Mouse (Mus musculus) erythroblast, adult 5-6 weeks (primary cell): Measurements from ENCODE around the gene Ypel3. TPM values are rescaled to one million over a fixed set of nuclear protein-coding genes. Genes with fewer than 3 reads are reported as not detected.
"Not testable (repeated sequence)": the region's sequence is repeated elsewhere in the genome, so short reads cannot be mapped to it uniquely, and the experiment has no call there.

Experiments used
- ATAC-seq: replicated peaks from 2 replicates; pipeline ENCODE4 v1.8.0; 2016; ENCODE audit warnings: moderate number of reproducible peaks, mild to moderate bottlenecking, moderate TSS enrichment, inconsistent platforms; ENCODE audit not compliant: poor library complexity, low FRiP score, severe bottlenecking
- total RNA-seq, 2 experiments: library from RNA; stranded (forward) in 1 of 2; stranded (reverse) in 1 of 2; fragments of 150-400 nt in 1 of 2; fragments of 200-764, 138-1000 nt in 1 of 2; gene quantifications; 2 replicates each; pipeline versions ENCODE4 v1.2.3 to v1.2.4; 2015 to 2017; ENCODE audit warnings: low replicate concordance in 2 of 2

Gene Ypel3
- total RNA-seq, 2 experiments from 2014 or later = 550 to 752 TPM

- no peak for ATAC-seq
Observed at GRCm38 (mm10) chr7:126762471-126763008, 14.2 kb upstream of the Ypel3 start.

GRCm38 (mm10) chr7:126765540-126765939 is 11.2 kb upstream of the Ypel3 start:
- ATAC-seq = 0 out of 2 replicates have a peak, but pooled peaks have one; percentile 17

GRCm38 (mm10) chr7:126766201-126766600 is 10.6 kb upstream of the Ypel3 start, which contains the start of gene Gdpd3:
TSS of gene Gdpd3 (plus strand) at chr7:126766334.
- peak; percentile 83 for ATAC-seq

- no peak for ATAC-seq
Observed at GRCm38 (mm10) chr7:126767001-126767400, 9.8 kb upstream of the Ypel3 start.

- ATAC-seq = no peak
Observed at GRCm38 (mm10) chr7:126770784-126771183, 6.0 kb upstream of the Ypel3 start.

- no peak for ATAC-seq
Observed at GRCm38 (mm10) chr7:126773351-126773750, 3.4 kb upstream of the Ypel3 start.

GRCm38 (mm10) chr7:126774463-126774862 is 2.3 kb upstream of the Ypel3 start:
- no peak for ATAC-seq

GRCm38 (mm10) chr7:126775185-126775977 is 1.4 kb upstream of the Ypel3 start:
- ATAC-seq = no peak

- no peak for ATAC-seq
Observed at GRCm38 (mm10) chr7:126775978-126776234, 849 bp upstream of the Ypel3 start.

- peak; percentile 23 for ATAC-seq
Observed at GRCm38 (mm10) chr7:126777476-126777875, 721 bp downstream of the Ypel3 start.

- no peak for ATAC-seq
Observed at GRCm38 (mm10) chr7:126778147-126778546, 1.4 kb downstream of the Ypel3 start.

GRCm38 (mm10) chr7:126779101-126779500 is 2.3 kb downstream of the Ypel3 start:
- ATAC-seq = not testable (repeated sequence)

GRCm38 (mm10) chr7:126779983-126780970 is 3.5 kb downstream of the Ypel3 start:
- ATAC-seq = peak; percentile 52

GRCm38 (mm10) chr7:126780971-126781635 is 4.3 kb downstream of the Ypel3 start, which contains the start of gene Tbx6:
TSS of gene Tbx6 (plus strand) at chr7:126781483.
- ATAC-seq = no peak

GRCm38 (mm10) chr7:126781661-126782370 is 5.1 kb downstream of the Ypel3 start:
- ATAC-seq = no peak

- no peak for ATAC-seq
Observed at GRCm38 (mm10) chr7:126782693-126783092, 5.9 kb downstream of the Ypel3 start.

- no peak for ATAC-seq
Observed at GRCm38 (mm10) chr7:126784469-126784868, 7.7 kb downstream of the Ypel3 start.

GRCm38 (mm10) chr7:126785056-126785455 is 8.3 kb downstream of the Ypel3 start:
- ATAC-seq = no peak

- ATAC-seq = no peak
Observed at GRCm38 (mm10) chr7:126786142-126786541, 9.4 kb downstream of the Ypel3 start.
